Mouse (Mus musculus) embryonic facial prominence, embryonic 13.5 days (tissue): ENCODE measurements around the gene Jund. TPM values are rescaled to one million over a fixed set of nuclear protein-coding genes. Genes with fewer than 3 reads are reported as not detected.

Experiments used
- ATAC-seq: fragments of 200-750 bp; cut with Nextera tagmentation; 2 replicates; pipeline ENCODE4 v1.8.0; 2017; ENCODE audit warnings: low read depth; ENCODE audit not compliant: insufficient number of reproducible peaks, insufficient read depth, low FRiP score, low TSS enrichment
- H3K27ac ChIP-seq: fragments of 300-500 bp; sonication (generic); 2 replicates; pipeline ENCODE4 v1.5.1; 2015; ENCODE audit warnings: moderate library complexity, mild to moderate bottlenecking, inconsistent platforms
- H3K27me3 ChIP-seq: fragments of 300-500 bp; sonication (generic); 2 replicates; pipeline ENCODE4 v1.6.1; 2015; ENCODE audit warnings: mild to moderate bottlenecking, inconsistent platforms
- H3K36me3 ChIP-seq: fragments of 300-500 bp; sonication (generic); 2 replicates; pipeline ENCODE4 v1.6.1; 2015; ENCODE audit warnings: mild to moderate bottlenecking, inconsistent platforms
- H3K4me1 ChIP-seq: fragments of 300-500 bp; sonication (generic); 2 replicates; pipeline ENCODE4 v1.6.1; 2015; ENCODE audit warnings: inconsistent platforms
- H3K4me2 ChIP-seq: fragments of 300-500 bp; sonication (generic); 2 replicates; pipeline ENCODE4 v1.6.1; 2015; ENCODE audit warnings: moderate library complexity, mild to moderate bottlenecking, inconsistent platforms
- H3K4me3 ChIP-seq: fragments of 300-500 bp; sonication (generic); 2 replicates; pipeline ENCODE4 v1.5.1; 2015; ENCODE audit warnings: mild to moderate bottlenecking, inconsistent platforms
- H3K9ac ChIP-seq: fragments of 300-500 bp; sonication (generic); 2 replicates; pipeline ENCODE4 v1.6.1; 2015; ENCODE audit warnings: mild to moderate bottlenecking, inconsistent platforms
- H3K9me3 ChIP-seq: fragments of 300-500 bp; sonication (generic); 2 replicates; pipeline ENCODE4 v1.6.1; 2016; ENCODE audit warnings: inconsistent platforms
- WGBS: fragments of 180-500 bp; shearing (Covaris S2); methylation state at CpG from one replicate; pipeline ENCODE4 v1.1.7; 2015; ENCODE audit warnings: mixed read lengths; 5-methylcytosine and 5-hydroxymethylcytosine counted together
- polyA plus RNA-seq: library from polyadenylated mRNA; unstranded; fragments of >200 nt; fragmentation: Nextera tagmentation; extraction: Ambion mirVana; gene quantifications from 2 replicates; pipeline ENCODE4 v1.2.1, GENCODE M21; 2015

The Jund gene
- polyA plus RNA-seq, 1 experiment from 2014 or later = 68.5 TPM

GRCm38 (mm10) chr8:70674716-70675115 lies 24.0 kb upstream of the Jund start:
- Histone ChIP-seq H3K36me3 (peaks cover 35% of the 10 kb centered on the region), H3K4me1 (peaks cover 18% of the 10 kb centered on the region), H3K4me2 (peak overlapping the region; percentile 68; the same call in 1 of the 2 replicates), H3K4me3 (no peak overlapping the region), H3K27ac (no peak overlapping the region), H3K9ac (peak overlapping the region; percentile 80; the same call in 1 of the 2 replicates), H3K9me3 (no peaks in the 10 kb centered on the region), H3K27me3 (no peaks in the 10 kb centered on the region)
- ATAC-seq = no peak
- WGBS = 63% methylated on average over 4 of the region's 4 CpGs

- no peak overlapping the region for H3K4me2 ChIP-seq
- ATAC-seq = no peak
- H3K36me3 ChIP-seq = peaks cover 41% of the 10 kb centered on the region
- H3K9me3 ChIP-seq = no peaks in the 10 kb centered on the region
- WGBS = 80% methylated on average over 1 of the region's 1 CpGs
- H3K4me1 ChIP-seq = peaks cover 18% of the 10 kb centered on the region
- H3K27ac ChIP-seq = no peak overlapping the region
- H3K4me3 ChIP-seq = no peak overlapping the region
- H3K9ac ChIP-seq = no peak overlapping the region
- no peaks in the 10 kb centered on the region for H3K27me3 ChIP-seq
Measured at GRCm38 (mm10) chr8:70675336-70675735, 23.4 kb upstream of the Jund start.

- no peak for ATAC-seq
- Histone ChIP-seq H3K9me3 (no peaks in the 10 kb centered on the region), H3K4me1 (peaks cover 28% of the 10 kb centered on the region), H3K27me3 (no peaks in the 10 kb centered on the region), H3K9ac (0 out of 2 replicates have a peak overlapping the region, but pooled peaks have one; percentile 33), H3K27ac (no peak overlapping the region), H3K4me2 (no peak overlapping the region), H3K4me3 (no peak overlapping the region), H3K36me3 (peaks cover 41% of the 10 kb centered on the region)
- WGBS = 92% methylated on average over 15 of the region's 15 CpGs
Measured at GRCm38 (mm10) chr8:70677451-70678080, 21.2 kb upstream of the Jund start.

- Histone ChIP-seq H3K9ac (no peak overlapping the region), H3K27me3 (no peaks in the 10 kb centered on the region), H3K36me3 (peaks cover 41% of the 10 kb centered on the region), H3K27ac (no peak overlapping the region; the same call in 1 of the 2 replicates), H3K4me2 (no peak overlapping the region), H3K4me3 (no peak overlapping the region), H3K9me3 (no peaks in the 10 kb centered on the region), H3K4me1 (peaks cover 27% of the 10 kb centered on the region)
- no peak for ATAC-seq
Measured at GRCm38 (mm10) chr8:70678679-70679078, 20.1 kb upstream of the Jund start.

GRCm38 (mm10) chr8:70679404-70679803 lies 19.3 kb upstream of the Jund start:
- 95% methylated on average over 4 of the region's 4 CpGs for WGBS
- Histone ChIP-seq H3K4me1 (peaks cover 21% of the 10 kb centered on the region), H3K27me3 (no peaks in the 10 kb centered on the region), H3K9me3 (no peaks in the 10 kb centered on the region), H3K36me3 (peaks cover 41% of the 10 kb centered on the region), H3K4me3 (no peak overlapping the region), H3K4me2 (no peak overlapping the region), H3K9ac (no peak overlapping the region), H3K27ac (no peak overlapping the region)
- ATAC-seq = no peak

GRCm38 (mm10) chr8:70680039-70680438 lies 18.7 kb upstream of the Jund start:
- Histone ChIP-seq H3K9ac (no peak overlapping the region), H3K36me3 (peaks cover 41% of the 10 kb centered on the region), H3K9me3 (no peaks in the 10 kb centered on the region), H3K27ac (no peak overlapping the region), H3K4me1 (peaks cover 15% of the 10 kb centered on the region), H3K27me3 (no peaks in the 10 kb centered on the region), H3K4me2 (no peak overlapping the region), H3K4me3 (no peak overlapping the region)
- no peak for ATAC-seq
- WGBS = 85% methylated on average over 3 of the region's 3 CpGs

- Histone ChIP-seq H3K4me3 (no peak overlapping the region), H3K9ac (no peak overlapping the region), H3K36me3 (peaks cover 36% of the 10 kb centered on the region), H3K4me2 (no peak overlapping the region), H3K27ac (0 out of 2 replicates have a peak overlapping the region, but pooled peaks have one; percentile 40), H3K9me3 (no peaks in the 10 kb centered on the region), H3K27me3 (no peaks in the 10 kb centered on the region), H3K4me1 (peaks cover 15% of the 10 kb centered on the region)
- WGBS = 52% methylated on average over 3 of the region's 3 CpGs
- no peak for ATAC-seq
Measured at GRCm38 (mm10) chr8:70681410-70681809, 17.3 kb upstream of the Jund start.

GRCm38 (mm10) chr8:70682193-70682592 lies 16.6 kb upstream of the Jund start:
- peak overlapping the region; percentile 63 for H3K9ac ChIP-seq
- H3K36me3 ChIP-seq = peaks cover 31% of the 10 kb centered on the region
- no peaks in the 10 kb centered on the region for H3K9me3 ChIP-seq
- H3K4me2 ChIP-seq = peak overlapping the region; percentile 53
- H3K4me1 ChIP-seq = peaks cover 15% of the 10 kb centered on the region
- 0 out of 2 replicates have a peak, but pooled peaks have one; percentile 28 for ATAC-seq
- H3K27ac ChIP-seq = peak overlapping the region; percentile 40; the same call in 1 of the 2 replicates
- no peaks in the 10 kb centered on the region for H3K27me3 ChIP-seq
- peak overlapping the region; percentile 23 for H3K4me3 ChIP-seq
- WGBS = 7% methylated on average over 19 of the region's 19 CpGs

- H3K27ac ChIP-seq = 0 out of 2 replicates have a peak overlapping the region, but pooled peaks have one; percentile 40
- H3K27me3 ChIP-seq = no peaks in the 10 kb centered on the region
- no peaks in the 10 kb centered on the region for H3K9me3 ChIP-seq
- H3K4me1 ChIP-seq = peaks cover 15% of the 10 kb centered on the region
- 58% methylated on average over 3 of the region's 3 CpGs for WGBS
- peak overlapping the region; percentile 63 for H3K9ac ChIP-seq
- H3K36me3 ChIP-seq = peaks cover 26% of the 10 kb centered on the region
- no peak overlapping the region for H3K4me3 ChIP-seq
- no peak for ATAC-seq
- peak overlapping the region; percentile 53 for H3K4me2 ChIP-seq
Measured at GRCm38 (mm10) chr8:70682692-70683091, 16.1 kb upstream of the Jund start.

- 54% methylated on average over 7 of the region's 7 CpGs for WGBS
Measured at GRCm38 (mm10) chr8:70684291-70684690, 14.5 kb upstream of the Jund start.

GRCm38 (mm10) chr8:70687576-70687975 lies 11.2 kb upstream of the Jund start:
- H3K4me1 ChIP-seq = peaks cover 27% of the 10 kb centered on the region
- no peak overlapping the region for H3K4me3 ChIP-seq
- no peaks in the 10 kb centered on the region for H3K9me3 ChIP-seq
- H3K4me2 ChIP-seq = no peak overlapping the region
- WGBS = 86% methylated on average over 8 of the region's 8 CpGs
- H3K9ac ChIP-seq = no peak overlapping the region
- H3K27ac ChIP-seq = no peak overlapping the region
- no peaks in the 10 kb centered on the region for H3K27me3 ChIP-seq
- H3K36me3 ChIP-seq = no peaks in the 10 kb centered on the region
- no peak for ATAC-seq

More at GRCm38 (mm10) chr8:70684291-70684690, 14.5 kb upstream of the Jund start:
- H3K27ac ChIP-seq = no peak overlapping the region
- no peaks in the 10 kb centered on the region for H3K27me3 ChIP-seq
- no peak overlapping the region for H3K9ac ChIP-seq
- no peak for ATAC-seq
- H3K4me3 ChIP-seq = no peak overlapping the region
- H3K4me1 ChIP-seq = peaks cover 15% of the 10 kb centered on the region
- no peak overlapping the region for H3K4me2 ChIP-seq
- no peaks in the 10 kb centered on the region for H3K9me3 ChIP-seq
- H3K36me3 ChIP-seq = peaks cover 10% of the 10 kb centered on the region

GRCm38 (mm10) chr8:70688136-70688535 lies 10.6 kb upstream of the Jund start:
- 94% methylated on average over 3 of the region's 3 CpGs for WGBS
- no peaks in the 10 kb centered on the region for H3K27me3 ChIP-seq
- ATAC-seq = no peak
- no peak overlapping the region for H3K27ac ChIP-seq
- H3K9ac ChIP-seq = no peak overlapping the region
- no peaks in the 10 kb centered on the region for H3K36me3 ChIP-seq
- no peaks in the 10 kb centered on the region for H3K9me3 ChIP-seq
- H3K4me3 ChIP-seq = no peak overlapping the region
- peaks cover 25% of the 10 kb centered on the region for H3K4me1 ChIP-seq
- H3K4me2 ChIP-seq = no peak overlapping the region
